8 mouse cellular contexts compared by ENCODE assay signal in genomic region chr6:101534214-101535052, GRCm38 (mm10).
DNase-seq lines count a peak whose midpoint lies in the region; ATAC-seq and TF ChIP-seq lines count a peak whose summit lies in the region.

No protein-coding gene starts in this region.

- no peak overlapping the region for H3K27ac ChIP-seq in forebrain, embryonic 12.5 days
- no peak overlapping the region for H3K27ac ChIP-seq in layer of hippocampus, adult 2 months
- no peak overlapping the region for H3K27ac ChIP-seq in midbrain, embryonic 14.5 days (replicated peaks; ENCODE audit: low read depth, low read length)

- intact Hi-C loops in left cerebral cortex, postnatal 36 days (cut with DNase I), result loop anchor here (5.0 kb wide), 3 partner anchors 37 to 182 kb away; no protein-coding TSS in a partner anchor

- 31% methylated on average over 9 of the region's 9 CpGs for WGBS in forebrain, embryonic 12.5 days
- WGBS in midbrain, embryonic 14.5 days, result 44% methylated on average over 9 of the region's 9 CpGs

- H3K27me3 ChIP-seq in forebrain, embryonic 12.5 days, result peaks cover 11% of the 10 kb centered on the region
- no peaks in the 10 kb centered on the region for H3K27me3 ChIP-seq in midbrain, embryonic 14.5 days (ENCODE audit: control insufficient read depth, insufficient read depth, low read length)

- H3K9me3 ChIP-seq in forebrain, embryonic 12.5 days, result no peaks in the 10 kb centered on the region
- H3K9me3 ChIP-seq in midbrain, embryonic 14.5 days (ENCODE audit: control insufficient read depth, low read length), result no peaks in the 10 kb centered on the region

- TF ChIP-seq CTCF in layer of hippocampus, adult 2 months (conservative IDR thresholded peaks at IDR 0.05), result peak; percentile 92

- H3K36me3 ChIP-seq in forebrain, embryonic 12.5 days (replicated peaks), result no peaks in the 10 kb centered on the region
- H3K36me3 ChIP-seq in midbrain, embryonic 14.5 days (ENCODE audit: control insufficient read depth, insufficient read depth, low read length), result no peaks in the 10 kb centered on the region

- peak; percentile 51 to 58 for DNase-seq in left cerebral cortex, adult 18-20 months (ENCODE audit: low spot score in 2 of 2)
- no peak for DNase-seq in left cerebral cortex, postnatal 36 days (ENCODE audit: low spot score in 2 of 2)
- DNase-seq in adrenal gland, postnatal 10 days, result peak; percentile 49
- DNase-seq in layer of hippocampus, adult 2 months (ENCODE audit: low spot score in 2 of 2), result peak; percentile 59 to 66
- DNase-seq in midbrain, embryonic 14.5 days, result peak; percentile 83
- DNase-seq in thymus, postnatal 36 days, result no peak
- DNase-seq in thymus, postnatal 10 days (ENCODE audit: low spot score in 2 of 2), result no peak

- H3K4me2 ChIP-seq in forebrain, embryonic 12.5 days, result no peak overlapping the region
- H3K4me2 ChIP-seq in midbrain, embryonic 14.5 days (ENCODE audit: low read length), result no peak overlapping the region

- peak; percentile 55 for ATAC-seq in forebrain, embryonic 12.5 days (ENCODE audit: low FRiP score)
- peak; percentile 40; the same call in 1 of the 2 replicates for ATAC-seq in midbrain, embryonic 14.5 days (ENCODE audit: low FRiP score, low TSS enrichment)

- H3K4me3 ChIP-seq in forebrain, embryonic 12.5 days (replicated peaks), result no peak overlapping the region
- H3K4me3 ChIP-seq in layer of hippocampus, adult 2 months, result no peak overlapping the region
- H3K4me3 ChIP-seq in midbrain, embryonic 14.5 days (replicated peaks; ENCODE audit: low read depth, low read length), result no peak overlapping the region

- 0 out of 2 replicates have a peak, but pooled peaks cover 3% of the 10 kb centered on the region for H3K4me1 ChIP-seq in forebrain, embryonic 12.5 days
- H3K4me1 ChIP-seq in midbrain, embryonic 14.5 days (ENCODE audit: control insufficient read depth, insufficient read depth, low read length), result 0 out of 2 replicates have a peak, but pooled peaks cover 5% of the 10 kb centered on the region

- no peak overlapping the region for H3K9ac ChIP-seq in forebrain, embryonic 12.5 days
- no peak overlapping the region for H3K9ac ChIP-seq in midbrain, embryonic 14.5 days (replicated peaks; ENCODE audit: low read length)

Comparison
In these comparisons a context has a peak if more than half of its experiments do, and no peak if none do; other contexts are left out.
1. DNase-seq: peak in left cerebral cortex, adult 18-20 months (2 of 2), adrenal gland, postnatal 10 days (single experiment), layer of hippocampus, adult 2 months (2 of 2) and midbrain, embryonic 14.5 days (single experiment); none in left cerebral cortex, postnatal 36 days (0 of 2), thymus, postnatal 36 days (0 of 2) and thymus, postnatal 10 days (0 of 2).